Mouse (Mus musculus) fat pad, adult 2 months (tissue): ENCODE data around the gene Gm14393.
"Not testable (repeated sequence)": the region's sequence is repeated elsewhere in the genome, so short reads cannot be mapped to it uniquely, and the experiment has no call there.

Experiments
- DNase-seq: peaks from one replicate; pipeline ENCODE4 v3.0.0-alpha.2; 2011; ENCODE audit warnings: low read depth, low spot score; ENCODE audit errors: extremely low read depth

Gm14393 gene

GRCm38 (mm10) chr2:175067681-175068261 lies at the start of gene Gm14393:
Gene Gm14393, minus strand, starts transcription at chr2:175067781.
- DNase-seq = not testable (repeated sequence)

DNA sequence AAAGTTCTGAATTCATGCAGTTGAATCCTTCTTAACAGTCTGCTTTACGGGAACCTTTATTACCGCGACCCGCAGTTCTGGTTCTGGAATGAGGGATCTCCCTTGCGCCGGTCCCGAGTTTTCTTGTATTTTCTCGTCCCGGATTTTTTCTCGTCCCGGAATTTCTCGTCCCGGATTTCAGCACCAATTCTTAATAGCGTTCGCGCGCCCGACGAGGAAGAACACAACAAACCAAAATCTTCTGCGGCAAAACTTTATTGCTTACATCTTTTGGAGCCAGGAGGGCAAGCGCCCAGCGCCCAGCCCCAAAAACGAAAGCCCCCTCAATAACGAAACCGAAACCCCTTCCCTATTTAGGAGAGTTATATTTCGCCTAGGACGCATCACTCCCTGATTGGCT lies 23.3 kb downstream of the Gm14393 start:
- DNase-seq = not testable (repeated sequence)
